Mouse (Mus musculus): ENCODE results near the gene Gm9603. TPM values are rescaled to one million over a fixed set of nuclear protein-coding genes. Genes with fewer than 3 reads are reported as not detected.

Gene Gm9603
- polyA plus RNA-seq (2014; fragmentation: Illumina TruSeq; extraction: RNeasy Lipid Tissue Mini Kit (QIAGEN cat#74804); ENCODE audit: low replicate concordance): not detected

DNA sequence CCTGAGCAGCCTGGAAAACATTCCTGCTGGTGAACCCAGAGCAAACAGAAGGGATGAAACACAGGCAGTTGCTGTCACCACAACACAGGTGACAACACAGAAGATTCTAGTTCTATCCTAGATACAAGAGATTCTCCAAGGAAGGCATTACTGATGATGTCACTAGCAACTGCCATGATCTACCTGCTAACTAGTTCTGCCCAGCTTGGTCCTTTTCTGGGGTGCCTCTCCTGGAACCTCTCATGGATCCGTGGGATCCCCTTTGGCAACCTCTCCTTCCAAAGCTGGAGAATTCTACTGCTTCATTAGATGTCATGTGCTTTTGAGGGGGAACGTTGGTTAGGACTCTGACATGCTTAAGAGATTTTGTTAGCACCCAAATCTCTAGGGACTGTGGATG lies at the start of gene Gm9603:
Gene Gm9603 (minus strand): TSS at position 101 of the 400 bp plus-strand sequence.

GRCm38 (mm10) chr14:5632928-5633327 lies 54.3 kb downstream of the Gm9603 start, which contains the start of gene Gm8265:
TSS of gene Gm8265 (minus strand) at chr14:5633028.

Other genes starting within 250 kb of the Gm9603 start
- gene Gm3194, start 232.0 kb downstream of the Gm9603 start, polyA plus RNA-seq (2014; fragmentation: Illumina TruSeq; extraction: RNeasy Lipid Tissue Mini Kit (QIAGEN cat#74804); ENCODE audit: low replicate concordance): 0.48 TPM
- gene Gm8246, start 209.6 kb downstream of the Gm9603 start, polyA plus RNA-seq (2014; fragmentation: Illumina TruSeq; extraction: RNeasy Lipid Tissue Mini Kit (QIAGEN cat#74804); ENCODE audit: low replicate concordance): not detected
- gene Gm3187, start 203.2 kb downstream of the Gm9603 start, polyA plus RNA-seq (2014; fragmentation: Illumina TruSeq; extraction: RNeasy Lipid Tissue Mini Kit (QIAGEN cat#74804); ENCODE audit: low replicate concordance): not detected
- 0.59 TPM for gene Gm3488, start 185.8 kb downstream of the Gm9603 start, polyA plus RNA-seq (2014; fragmentation: Illumina TruSeq; extraction: RNeasy Lipid Tissue Mini Kit (QIAGEN cat#74804); ENCODE audit: low replicate concordance)
- not detected for gene Gm3532, start 149.0 kb downstream of the Gm9603 start, polyA plus RNA-seq (2014; fragmentation: Illumina TruSeq; extraction: RNeasy Lipid Tissue Mini Kit (QIAGEN cat#74804); ENCODE audit: low replicate concordance)
- gene Gm8265, start 54.4 kb downstream of the Gm9603 start, polyA plus RNA-seq (2014; fragmentation: Illumina TruSeq; extraction: RNeasy Lipid Tissue Mini Kit (QIAGEN cat#74804); ENCODE audit: low replicate concordance): not detected
- gene Gm3373, start 54.1 kb upstream of the Gm9603 start, polyA plus RNA-seq (2014; fragmentation: Illumina TruSeq; extraction: RNeasy Lipid Tissue Mini Kit (QIAGEN cat#74804); ENCODE audit: low replicate concordance): 0.52 TPM
- 0.48 TPM for gene Gm3383, start 120.5 kb upstream of the Gm9603 start, polyA plus RNA-seq (2014; fragmentation: Illumina TruSeq; extraction: RNeasy Lipid Tissue Mini Kit (QIAGEN cat#74804); ENCODE audit: low replicate concordance)
- gene Gm3424, start 142.9 kb upstream of the Gm9603 start, polyA plus RNA-seq (2014; fragmentation: Illumina TruSeq; extraction: RNeasy Lipid Tissue Mini Kit (QIAGEN cat#74804); ENCODE audit: low replicate concordance): not detected
- not detected for gene Gm8237, start 192.9 kb upstream of the Gm9603 start, polyA plus RNA-seq (2014; fragmentation: Illumina TruSeq; extraction: RNeasy Lipid Tissue Mini Kit (QIAGEN cat#74804); ENCODE audit: low replicate concordance)